Mouse (Mus musculus) stomach, embryonic 15.5 days (tissue): ENCODE data around the gene Wnt11. TPM values are rescaled to one million over a fixed set of nuclear protein-coding genes. Genes with fewer than 3 reads are reported as not detected.

Experiments
- ATAC-seq: fragments of 200-750 bp; cut with Nextera tagmentation; 2 replicates; pipeline ENCODE4 v1.8.0; 2017; ENCODE audit warnings: low read depth, moderate number of reproducible peaks, moderate TSS enrichment; ENCODE audit not compliant: insufficient read depth, low FRiP score
- H3K27ac ChIP-seq: fragments of 300-500 bp; sonication (generic); 2 replicates; pipeline ENCODE4 v1.5.1; 2015; ENCODE audit warnings: mild to moderate bottlenecking, inconsistent platforms
- H3K27me3 ChIP-seq: fragments of 300-500 bp; sonication (generic); replicated peaks from 2 replicates; pipeline ENCODE4 v1.6.1; 2015; ENCODE audit warnings: inconsistent platforms
- H3K36me3 ChIP-seq: fragments of 300-500 bp; sonication (generic); 2 replicates; pipeline ENCODE4 v1.6.1; 2015; ENCODE audit warnings: inconsistent platforms
- H3K4me1 ChIP-seq: fragments of 300-500 bp; sonication (generic); 2 replicates; pipeline ENCODE4 v1.6.1; 2015; ENCODE audit warnings: inconsistent platforms
- H3K4me2 ChIP-seq: fragments of 300-500 bp; sonication (generic); 2 replicates; pipeline ENCODE4 v1.6.1; 2015; ENCODE audit warnings: mild to moderate bottlenecking, inconsistent platforms
- H3K4me3 ChIP-seq: fragments of 300-500 bp; sonication (generic); replicated peaks from 2 replicates; pipeline ENCODE4 v1.5.1; 2015; ENCODE audit warnings: inconsistent platforms
- H3K9ac ChIP-seq: fragments of 300-500 bp; sonication (generic); 2 replicates; pipeline ENCODE4 v1.6.1; 2015; ENCODE audit warnings: inconsistent platforms
- H3K9me3 ChIP-seq: fragments of 300-500 bp; sonication (generic); 2 replicates; pipeline ENCODE4 v1.6.1; 2016; ENCODE audit warnings: inconsistent platforms
- WGBS: fragments of 180-500 bp; shearing (Covaris S2); methylation state at CpG from one replicate; pipeline ENCODE4 v1.1.7; 2015; 5-methylcytosine and 5-hydroxymethylcytosine counted together
- polyA plus RNA-seq: library from polyadenylated mRNA; unstranded; fragments of >200 nt; fragmentation: Nextera tagmentation; extraction: Ambion mirVana; gene quantifications from 2 replicates; pipeline ENCODE4 v1.2.1, GENCODE M21; 2015

Gene Wnt11
- polyA plus RNA-seq, 1 experiment from 2014 or later = 5.5 TPM

DNA sequence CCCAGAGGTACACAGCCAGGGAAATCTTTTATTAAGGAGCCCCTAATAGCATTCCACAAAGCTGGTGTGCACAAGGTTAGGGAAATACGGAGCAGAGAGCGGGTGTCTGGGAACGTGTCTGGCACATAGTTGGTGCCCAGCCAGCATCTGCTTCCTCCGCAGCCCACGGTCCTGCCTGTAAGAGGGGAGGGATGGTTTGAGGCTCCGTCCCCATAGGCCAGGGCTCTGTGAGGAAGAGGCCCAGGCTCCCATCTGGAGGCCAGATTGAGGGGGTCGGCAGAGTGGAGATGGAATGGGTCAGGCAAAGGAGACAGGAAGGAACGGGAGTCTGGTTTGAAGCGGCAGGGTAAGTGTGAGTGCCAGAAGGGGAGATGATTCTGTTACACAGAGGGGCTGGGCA lies 16.3 kb downstream of the Wnt11 start:
- Histone ChIP-seq H3K4me3 (no peak overlapping the region), H3K36me3 (0 out of 2 replicates have a peak, but pooled peaks cover 4% of the 10 kb centered on the region), H3K9ac (no peak overlapping the region), H3K4me2 (peak overlapping the region; percentile 19; the same call in 1 of the 2 replicates), H3K27ac (peak overlapping the region; percentile 33; the same call in 1 of the 2 replicates), H3K4me1 (peaks cover 31% of the 10 kb centered on the region), H3K27me3 (no peaks in the 10 kb centered on the region), H3K9me3 (no peaks in the 10 kb centered on the region)
- ATAC-seq = peak; percentile 24; the same call in 1 of the 2 replicates
- WGBS = 38% methylated on average over 9 of the region's 9 CpGs

DNA sequence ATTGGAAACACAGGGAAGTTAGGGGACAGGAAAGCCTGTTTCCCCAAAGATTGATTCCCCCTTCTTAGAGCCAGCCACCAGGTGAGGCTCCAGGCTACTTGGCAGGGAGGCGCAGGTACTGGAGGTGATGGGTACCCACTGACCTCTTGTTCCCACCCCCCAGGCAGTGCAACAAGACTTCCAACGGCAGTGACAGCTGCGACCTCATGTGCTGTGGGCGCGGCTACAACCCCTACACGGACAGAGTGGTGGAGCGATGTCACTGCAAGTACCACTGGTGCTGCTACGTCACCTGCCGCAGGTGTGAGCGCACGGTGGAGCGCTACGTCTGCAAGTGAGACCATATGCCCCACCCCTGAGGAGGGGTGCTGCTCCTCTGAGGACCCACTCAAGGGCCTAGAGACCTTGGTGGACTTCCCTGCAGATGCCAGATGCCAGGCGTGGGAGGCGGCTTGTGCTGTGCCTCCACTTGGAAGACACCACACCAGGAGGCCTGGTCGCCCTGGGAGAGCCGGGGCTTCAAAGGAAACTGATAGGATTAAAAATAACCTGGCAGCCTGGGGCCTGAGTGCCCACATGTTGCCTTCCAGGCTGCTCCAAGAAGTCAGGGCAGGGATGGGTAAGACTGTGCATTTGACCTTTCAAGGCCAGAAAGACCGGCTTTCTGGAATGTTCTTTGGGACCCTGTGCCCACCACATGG lies 18.2 kb downstream of the Wnt11 start:
- H3K9me3 ChIP-seq = no peaks in the 10 kb centered on the region
- H3K4me3 ChIP-seq = no peak overlapping the region
- H3K9ac ChIP-seq = no peak overlapping the region
- H3K4me1 ChIP-seq = peaks cover 41% of the 10 kb centered on the region
- H3K4me2 ChIP-seq = no peak overlapping the region
- ATAC-seq = no peak
- no peak overlapping the region for H3K27ac ChIP-seq
- H3K36me3 ChIP-seq = 0 out of 2 replicates have a peak, but pooled peaks cover 4% of the 10 kb centered on the region
- WGBS = 82% methylated on average over 18 of the region's 18 CpGs
- H3K27me3 ChIP-seq = no peaks in the 10 kb centered on the region

DNA sequence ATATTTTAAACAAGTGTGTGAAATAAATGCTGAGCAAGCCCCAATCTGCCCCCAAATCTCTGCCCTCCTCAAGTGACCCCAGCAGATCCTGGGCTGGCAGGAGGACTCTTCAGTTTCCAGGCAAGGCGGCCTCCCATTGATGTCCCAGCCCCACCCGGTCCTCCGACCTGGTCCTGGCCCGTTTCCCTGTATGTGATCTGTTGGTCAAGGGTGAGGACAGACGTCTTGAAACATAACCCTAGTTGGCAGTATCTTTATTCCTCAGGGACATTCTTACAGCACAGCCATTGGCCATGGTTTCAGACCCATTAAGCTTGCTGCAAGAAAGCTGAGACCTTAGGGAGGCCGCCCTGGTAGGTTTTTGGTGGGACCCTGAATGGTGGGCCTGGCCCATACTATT lies 18.9 kb downstream of the Wnt11 start:
- 0 out of 2 replicates have a peak, but pooled peaks cover 4% of the 10 kb centered on the region for H3K36me3 ChIP-seq
- no peaks in the 10 kb centered on the region for H3K9me3 ChIP-seq
- no peak overlapping the region for H3K9ac ChIP-seq
- H3K4me1 ChIP-seq = peaks cover 38% of the 10 kb centered on the region
- no peak overlapping the region for H3K4me3 ChIP-seq
- ATAC-seq = no peak
- H3K4me2 ChIP-seq = no peak overlapping the region
- H3K27ac ChIP-seq = no peak overlapping the region
- 85% methylated on average over 6 of the region's 6 CpGs for WGBS
- no peaks in the 10 kb centered on the region for H3K27me3 ChIP-seq

DNA sequence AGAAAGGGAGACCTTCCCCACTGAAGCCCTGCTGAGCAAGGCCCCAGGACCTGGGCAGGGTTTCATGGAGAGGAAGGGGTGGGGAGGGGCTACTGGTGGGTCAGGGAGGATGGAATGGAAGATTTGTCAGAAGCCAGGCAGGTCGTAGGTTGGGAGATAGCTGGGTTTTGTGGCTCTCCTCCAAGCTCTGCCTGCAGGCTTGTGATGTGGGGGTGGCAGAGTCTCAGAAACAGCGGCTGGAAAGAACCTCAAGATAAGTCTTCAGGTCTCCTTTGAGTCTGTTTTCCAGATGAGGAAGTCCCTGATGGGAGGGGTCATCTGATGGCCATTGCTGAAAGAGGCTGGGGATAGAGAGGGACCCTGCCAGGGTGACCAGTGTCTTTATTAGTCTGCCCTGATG lies 20.5 kb downstream of the Wnt11 start:
- Histone ChIP-seq H3K4me2 (no peak overlapping the region), H3K27me3 (no peaks in the 10 kb centered on the region), H3K9me3 (no peaks in the 10 kb centered on the region), H3K4me1 (peaks cover 24% of the 10 kb centered on the region), H3K9ac (no peak overlapping the region), H3K36me3 (0 out of 2 replicates have a peak, but pooled peaks cover 2% of the 10 kb centered on the region), H3K27ac (no peak overlapping the region), H3K4me3 (no peak overlapping the region)
- WGBS = 51% methylated on average over 2 of the region's 2 CpGs
- no peak for ATAC-seq

DNA sequence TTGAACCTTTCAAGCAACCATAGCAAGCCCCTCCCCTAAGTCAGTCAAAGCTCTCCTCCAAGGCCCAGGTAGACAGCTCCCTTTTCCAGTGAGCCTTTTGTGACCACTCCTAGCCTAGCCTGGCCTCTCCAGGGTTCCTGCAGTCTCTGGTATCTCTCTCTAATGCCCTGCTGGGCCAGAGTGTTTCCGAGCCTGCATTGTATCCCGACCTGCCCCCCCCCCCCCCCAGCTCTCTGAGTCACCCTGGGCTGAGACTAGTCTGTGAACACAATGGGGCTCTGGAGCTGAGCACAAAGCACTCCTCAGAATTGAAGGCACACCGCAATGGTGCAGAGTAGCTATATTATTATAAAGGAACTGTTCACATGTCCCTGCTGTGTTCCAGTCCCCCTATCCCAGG lies 21.2 kb downstream of the Wnt11 start:
- Histone ChIP-seq H3K4me1 (peaks cover 20% of the 10 kb centered on the region), H3K9me3 (no peaks in the 10 kb centered on the region), H3K27me3 (no peaks in the 10 kb centered on the region), H3K4me3 (no peak overlapping the region), H3K4me2 (no peak overlapping the region), H3K9ac (no peak overlapping the region), H3K27ac (no peak overlapping the region), H3K36me3 (no peaks in the 10 kb centered on the region)
- ATAC-seq = peak; percentile 56
- WGBS = 38% methylated on average over 3 of the region's 3 CpGs

DNA sequence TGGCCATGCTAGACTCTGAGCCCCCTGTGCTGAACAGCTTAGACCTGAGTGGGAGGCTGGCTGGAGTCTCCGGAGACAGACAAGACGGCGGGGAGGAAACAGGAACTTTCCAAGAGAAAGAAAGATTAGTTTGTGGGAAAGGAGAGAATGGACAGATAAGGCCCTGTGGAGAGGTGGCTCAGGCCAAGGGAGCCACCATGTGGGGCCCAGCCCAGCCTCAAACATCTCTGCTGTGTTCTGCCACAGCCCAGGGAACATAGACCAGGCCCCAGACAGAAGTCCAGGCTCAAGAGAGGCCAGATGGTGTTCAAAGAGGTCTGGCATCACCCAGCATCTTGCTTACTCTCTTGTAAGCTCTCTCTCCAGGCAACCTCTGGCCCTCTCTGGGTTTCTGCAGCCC lies 22.2 kb downstream of the Wnt11 start:
- Histone ChIP-seq H3K36me3 (no peaks in the 10 kb centered on the region), H3K4me1 (peaks cover 10% of the 10 kb centered on the region; the same call in 1 of the 2 replicates), H3K4me2 (no peak overlapping the region), H3K27ac (no peak overlapping the region), H3K9me3 (no peaks in the 10 kb centered on the region), H3K27me3 (no peaks in the 10 kb centered on the region), H3K4me3 (no peak overlapping the region), H3K9ac (no peak overlapping the region)
- 53% methylated on average over 3 of the region's 3 CpGs for WGBS
- no peak for ATAC-seq

DNA sequence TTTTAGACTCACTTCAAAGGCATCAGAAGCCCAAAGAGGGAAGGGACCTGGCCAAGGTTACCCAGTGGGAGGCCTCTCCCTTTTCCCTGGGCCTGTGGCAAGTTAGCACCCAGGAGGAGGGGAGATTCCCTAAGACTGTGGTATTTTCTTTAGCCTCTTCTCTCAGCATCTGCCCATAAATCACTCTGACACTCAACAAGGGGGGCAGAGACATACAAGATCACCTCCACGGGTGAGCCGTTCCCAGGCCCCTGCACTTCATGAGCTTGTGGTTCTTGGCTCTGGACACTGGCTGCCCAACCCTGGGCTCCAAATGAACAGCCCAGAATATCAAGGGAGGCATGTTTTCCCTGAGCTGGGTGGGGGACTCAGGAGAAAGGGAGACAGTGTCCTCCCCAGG lies 26.1 kb downstream of the Wnt11 start:
- no peak overlapping the region for H3K27ac ChIP-seq
- H3K27me3 ChIP-seq = no peaks in the 10 kb centered on the region
- H3K9ac ChIP-seq = no peak overlapping the region
- no peaks in the 10 kb centered on the region for H3K36me3 ChIP-seq
- peaks cover 10% of the 10 kb centered on the region; the same call in 1 of the 2 replicates for H3K4me1 ChIP-seq
- no peak for ATAC-seq
- no peaks in the 10 kb centered on the region for H3K9me3 ChIP-seq
- WGBS = 36% methylated on average over 2 of the region's 2 CpGs
- no peak overlapping the region for H3K4me3 ChIP-seq
- H3K4me2 ChIP-seq = no peak overlapping the region

DNA sequence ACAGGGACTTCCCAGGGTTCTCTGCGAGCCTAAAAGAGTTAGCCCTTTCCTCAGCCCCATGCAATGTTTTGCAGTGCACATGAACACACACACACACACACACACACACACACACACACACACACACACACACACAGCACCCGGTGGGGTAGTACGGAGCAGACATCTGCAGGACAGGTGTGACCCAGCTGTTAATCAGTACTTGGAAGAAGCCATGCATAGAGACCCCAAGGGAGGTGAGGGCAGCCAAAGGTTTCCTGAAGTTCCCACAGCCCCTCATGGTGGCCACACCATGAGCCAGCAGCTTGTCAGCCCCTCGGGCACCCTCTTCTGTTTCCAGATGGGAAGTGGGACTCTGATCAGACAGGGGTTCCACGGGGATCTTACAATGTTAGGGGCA lies 28.1 kb downstream of the Wnt11 start:
- Histone ChIP-seq H3K27ac (no peak overlapping the region), H3K4me2 (no peak overlapping the region), H3K9ac (no peak overlapping the region), H3K9me3 (no peaks in the 10 kb centered on the region), H3K4me1 (peaks cover 9% of the 10 kb centered on the region), H3K27me3 (no peaks in the 10 kb centered on the region), H3K36me3 (no peaks in the 10 kb centered on the region), H3K4me3 (no peak overlapping the region)
- ATAC-seq = no peak
- 65% methylated on average over 4 of the region's 5 CpGs for WGBS

DNA sequence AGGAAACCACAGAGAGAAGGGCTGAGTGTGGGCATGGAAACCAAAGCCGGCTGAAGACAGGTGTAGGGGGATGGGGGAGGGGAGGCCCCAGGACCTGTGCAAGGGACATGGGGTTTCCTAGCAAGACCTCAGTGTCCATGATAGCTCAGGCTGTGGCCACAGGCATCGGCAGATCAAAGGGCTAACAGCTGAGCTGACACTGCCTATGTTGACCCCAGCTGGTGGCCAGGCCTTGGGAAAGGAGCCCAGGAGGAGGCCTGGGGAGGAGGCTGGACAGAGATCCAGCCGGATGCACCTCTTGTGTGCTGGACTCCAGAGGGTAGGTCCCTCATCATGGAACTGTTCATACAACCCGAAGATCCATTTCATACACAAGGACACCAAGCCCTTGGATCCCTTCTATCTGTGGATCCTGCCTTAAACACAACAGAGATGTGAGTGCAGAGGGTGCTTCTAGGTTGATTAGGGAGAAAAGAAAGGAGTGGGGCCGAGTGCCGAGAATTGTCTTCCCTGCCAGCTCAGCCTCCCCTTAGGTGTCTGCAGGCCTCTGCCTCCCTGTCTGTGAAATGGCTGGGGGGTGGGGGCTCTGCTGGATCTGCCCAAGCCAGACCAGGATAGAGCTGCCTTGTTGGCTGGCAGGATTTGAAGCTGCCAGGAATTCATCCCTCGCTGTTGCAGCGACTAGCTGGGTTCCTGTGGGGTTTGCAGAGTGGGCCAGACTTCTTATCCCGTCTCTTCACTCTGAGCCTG lies 29.2 kb downstream of the Wnt11 start:
- no peak for ATAC-seq
- Histone ChIP-seq H3K4me2 (no peak overlapping the region), H3K4me3 (no peak overlapping the region), H3K9me3 (no peaks in the 10 kb centered on the region), H3K4me1 (peaks cover 9% of the 10 kb centered on the region), H3K27ac (no peak overlapping the region), H3K9ac (no peak overlapping the region), H3K27me3 (no peaks in the 10 kb centered on the region), H3K36me3 (no peaks in the 10 kb centered on the region)
- 52% methylated on average over 9 of the region's 9 CpGs for WGBS

DNA sequence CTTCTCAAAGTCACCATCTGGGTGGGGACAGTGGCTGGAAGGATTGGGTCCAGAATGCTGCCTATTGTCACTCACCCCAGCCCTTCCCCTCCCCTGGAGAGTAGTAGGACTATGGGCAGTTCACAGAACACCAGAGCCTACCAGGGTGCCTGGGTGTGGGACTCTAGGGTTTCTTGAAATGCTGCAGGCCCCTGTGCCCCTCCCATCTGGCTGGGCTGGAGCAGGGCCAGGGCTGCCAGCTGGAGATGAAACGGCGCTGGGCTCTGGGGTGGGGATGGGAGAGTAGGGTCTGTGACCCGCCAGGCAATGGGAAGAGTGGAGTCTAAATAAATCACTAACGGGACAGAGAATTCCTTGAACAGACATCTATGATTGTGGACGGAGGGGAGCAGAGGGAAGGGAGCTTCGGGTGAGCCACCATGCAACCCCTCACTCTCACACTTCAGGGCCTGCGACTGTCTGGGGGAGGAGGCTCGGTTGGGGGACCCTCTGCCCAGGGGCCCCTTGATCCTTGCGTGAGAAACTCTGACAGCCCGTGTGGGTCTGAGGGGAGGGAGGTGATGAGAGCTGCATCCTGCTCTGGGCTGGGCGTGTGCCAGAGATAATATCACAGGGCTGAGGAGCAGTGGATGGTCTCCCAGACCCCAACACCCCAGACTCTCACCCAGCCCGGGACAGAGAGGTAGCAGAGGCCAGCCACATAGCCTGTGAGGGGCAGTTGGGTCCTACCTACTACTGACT lies 32.3 kb downstream of the Wnt11 start:
- H3K4me3 ChIP-seq = no peak overlapping the region
- H3K27me3 ChIP-seq = no peaks in the 10 kb centered on the region
- peaks cover 22% of the 10 kb centered on the region for H3K4me1 ChIP-seq
- ATAC-seq = peak; percentile 15; the same call in 1 of the 2 replicates
- no peaks in the 10 kb centered on the region for H3K36me3 ChIP-seq
- no peak overlapping the region for H3K9ac ChIP-seq
- H3K27ac ChIP-seq = no peak overlapping the region
- 16% methylated on average over 12 of the region's 12 CpGs for WGBS
- H3K4me2 ChIP-seq = peak overlapping the region; percentile 13; the same call in 1 of the 2 replicates
- H3K9me3 ChIP-seq = no peaks in the 10 kb centered on the region

DNA sequence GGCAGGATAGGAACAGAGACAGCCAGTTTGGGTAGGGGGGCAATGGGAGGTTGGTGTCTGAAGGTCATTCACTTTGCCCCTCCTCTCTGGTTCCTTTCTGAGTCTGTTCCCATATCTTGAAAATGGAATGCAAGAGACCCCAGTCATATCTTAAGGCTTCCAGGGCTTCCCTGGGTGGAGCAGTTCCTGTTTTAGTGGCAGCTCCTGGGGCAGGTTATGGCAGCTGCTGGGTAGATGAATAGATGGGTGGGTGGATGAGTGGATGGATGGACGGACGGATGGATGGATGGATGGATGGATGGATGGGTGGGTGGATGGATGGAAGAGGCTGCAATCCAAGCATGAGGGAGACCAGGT lies 32.9 kb downstream of the Wnt11 start:
- 79% methylated on average over 2 of the region's 2 CpGs for WGBS
- no peaks in the 10 kb centered on the region for H3K9me3 ChIP-seq
- H3K4me3 ChIP-seq = no peak overlapping the region
- H3K9ac ChIP-seq = no peak overlapping the region
- H3K27me3 ChIP-seq = no peaks in the 10 kb centered on the region
- peaks cover 22% of the 10 kb centered on the region for H3K4me1 ChIP-seq
- no peak overlapping the region for H3K27ac ChIP-seq
- H3K4me2 ChIP-seq = no peak overlapping the region
- no peak for ATAC-seq
- H3K36me3 ChIP-seq = no peaks in the 10 kb centered on the region

DNA sequence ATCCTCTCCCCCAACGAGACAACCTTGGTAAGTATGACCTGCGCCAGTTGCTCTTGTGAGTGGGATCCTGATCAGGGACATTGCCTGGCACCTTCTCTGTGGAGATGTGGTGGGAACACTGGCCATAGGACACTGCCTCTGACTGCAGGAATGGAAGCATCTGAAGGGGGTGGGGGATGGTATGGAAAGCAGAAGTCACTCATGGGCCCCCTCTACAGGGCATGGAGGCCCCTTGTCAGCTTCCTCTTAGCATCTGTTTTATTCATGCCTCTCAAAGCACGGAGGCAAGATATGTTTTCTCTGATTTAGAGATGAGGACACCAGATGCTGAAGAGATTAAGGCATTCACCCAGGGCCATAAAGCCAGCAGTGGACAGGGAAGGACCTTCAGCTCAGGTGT lies 34.2 kb downstream of the Wnt11 start:
- 68% methylated on average over 3 of the region's 3 CpGs for WGBS
- Histone ChIP-seq H3K9ac (no peak overlapping the region), H3K27me3 (no peaks in the 10 kb centered on the region), H3K4me3 (no peak overlapping the region), H3K4me1 (peaks cover 22% of the 10 kb centered on the region), H3K4me2 (no peak overlapping the region), H3K9me3 (no peaks in the 10 kb centered on the region), H3K36me3 (no peaks in the 10 kb centered on the region), H3K27ac (no peak overlapping the region)
- no peak for ATAC-seq
